Mouse (Mus musculus) olfactory bulb, adult 2 months (tissue): Measurements from ENCODE around the gene Synpo2.

Experiments
- CTCF ChIP-seq: fragments of 200-500 bp; IDR thresholded peaks from 2 replicates; pipeline ENCODE4 v1.5.1; 2012; ENCODE audit warnings: low read depth, mild to moderate bottlenecking, low read length, moderate library complexity; ENCODE audit not compliant: insufficient read depth
- POLR2A ChIP-seq: fragments of 200-500 bp; IDR thresholded peaks from 2 replicates; pipeline ENCODE4 v1.6.1; 2012; ENCODE audit warnings: mild to moderate bottlenecking, low read depth, low read length, moderate library complexity; ENCODE audit not compliant: insufficient read depth

GRCm38 (mm10) chr3:123205065-123205464 lies 30.9 kb downstream of the Synpo2 start:
- TF ChIP-seq POLR2A (no peak), CTCF (no peak)
